Mouse (Mus musculus) liver, postnatal 0 days (tissue): ENCODE measurements around the gene Tfb2m. TPM values are rescaled to one million over a fixed set of nuclear protein-coding genes. Genes with fewer than 3 reads are reported as not detected.

Experiments used
- ATAC-seq: fragments of 200-750 bp; cut with Nextera tagmentation; 2 replicates; pipeline ENCODE4 v1.8.0; 2017; ENCODE audit warnings: mild to moderate bottlenecking, moderate library complexity
- DNase-seq: peaks from one replicate; pipeline ENCODE4 v3.0.0-alpha.2; 2016
- H3K27ac ChIP-seq: fragments of 300-500 bp; sonication (generic); 2 replicates; pipeline ENCODE4 v1.5.1; 2014; ENCODE audit warnings: antibody characterized with exemption, moderate library complexity, mild to moderate bottlenecking, low read depth
- H3K27me3 ChIP-seq: fragments of 300-500 bp; sonication (generic); 2 replicates; pipeline ENCODE4 v1.6.1; 2014; ENCODE audit warnings: low read length, control low read depth, mixed read lengths; ENCODE audit not compliant: insufficient read depth
- H3K36me3 ChIP-seq: fragments of 300-500 bp; sonication (generic); replicated peaks from 2 replicates; pipeline ENCODE4 v1.6.1; 2014; ENCODE audit warnings: mild to moderate bottlenecking, control low read depth, low read length, moderate library complexity, mixed read lengths; ENCODE audit not compliant: insufficient read depth
- H3K4me1 ChIP-seq: fragments of 300-500 bp; sonication (generic); 2 replicates; pipeline ENCODE4 v1.6.1; 2014; ENCODE audit warnings: antibody characterized with exemption, mild to moderate bottlenecking, control low read depth; ENCODE audit not compliant: insufficient read depth
- H3K4me2 ChIP-seq: fragments of 300-500 bp; sonication (generic); 2 replicates; pipeline ENCODE4 v1.6.1; 2014; ENCODE audit warnings: low read depth, mild to moderate bottlenecking, low read length, moderate library complexity, mixed read lengths
- H3K4me3 ChIP-seq: fragments of 300-500 bp; sonication (generic); 2 replicates; pipeline ENCODE4 v1.5.1; 2014; ENCODE audit warnings: low read depth, low read length
- H3K9ac ChIP-seq: fragments of 300-500 bp; sonication (generic); replicated peaks from 2 replicates; pipeline ENCODE4 v1.6.1; 2014; ENCODE audit warnings: mild to moderate bottlenecking, moderate library complexity
- H3K9me3 ChIP-seq: fragments of 300-500 bp; sonication (generic); 2 replicates; pipeline ENCODE4 v1.6.1; 2016; ENCODE audit warnings: mild to moderate bottlenecking, control low read depth, low read length, mixed read lengths
- CTCF ChIP-seq: sonication (generic); IDR thresholded peaks from 2 replicates; pipeline ENCODE4 v1.5.1; 2016; ENCODE audit warnings: antibody characterized with exemption, low read depth
- EP300 ChIP-seq: IDR thresholded peaks from 2 replicates; pipeline ENCODE4 v1.6.1; 2016; ENCODE audit warnings: antibody characterized with exemption, low read depth, mild to moderate bottlenecking
- WGBS: fragments of 180-500 bp; shearing (Covaris S2); extraction: QIAGEN DNeasy Blood & Tissue Kit; methylation state at CpG from one replicate; pipeline ENCODE4 v1.1.7; 2014; ENCODE audit not compliant: insufficient replicate concordance; 5-methylcytosine and 5-hydroxymethylcytosine counted together
- polyA plus RNA-seq: library from polyadenylated mRNA; unstranded; fragments of >200 nt; fragmentation: Nextera tagmentation; extraction: Ambion mirVana; gene quantifications from 2 replicates; pipeline ENCODE4 v1.2.1, GENCODE M21; 2015

The Tfb2m gene
- polyA plus RNA-seq, 1 experiment from 2014 or later = 16.3 TPM

- no peak for ATAC-seq
- Histone ChIP-seq H3K27me3 (no peaks in the 10 kb centered on the region), H3K36me3 (no peaks in the 10 kb centered on the region), H3K4me1 (peaks cover 9% of the 10 kb centered on the region; the same call in 1 of the 2 replicates), H3K4me3 (no peak overlapping the region), H3K27ac (no peak overlapping the region), H3K4me2 (no peak overlapping the region), H3K9ac (no peak overlapping the region), H3K9me3 (no peaks in the 10 kb centered on the region)
- TF ChIP-seq EP300 (no peak), CTCF (no peak)
- DNase-seq = no peak
- WGBS = 88% methylated on average over 4 of the region's 4 CpGs
Observed at GRCm38 (mm10) chr1:179563211-179563610, 17.1 kb upstream of the Tfb2m start.

GRCm38 (mm10) chr1:179560845-179561430 lies 14.9 kb upstream of the Tfb2m start:
- Histone ChIP-seq H3K27me3 (no peaks in the 10 kb centered on the region), H3K4me2 (no peak overlapping the region), H3K4me3 (no peak overlapping the region), H3K9me3 (no peaks in the 10 kb centered on the region), H3K36me3 (no peaks in the 10 kb centered on the region), H3K4me1 (peaks cover 9% of the 10 kb centered on the region; the same call in 1 of the 2 replicates), H3K9ac (no peak overlapping the region), H3K27ac (peak overlapping the region; percentile 81)
- TF ChIP-seq EP300 (peak; percentile 66), CTCF (no peak)
- DNase-seq (no peak), ATAC-seq (peak; percentile 92)
- 68% methylated on average over 6 of the region's 6 CpGs for WGBS

GRCm38 (mm10) chr1:179559446-179560194 lies 13.6 kb upstream of the Tfb2m start:
- peak overlapping the region; percentile 81 for H3K27ac ChIP-seq
- DNase-seq = no peak

DNA sequence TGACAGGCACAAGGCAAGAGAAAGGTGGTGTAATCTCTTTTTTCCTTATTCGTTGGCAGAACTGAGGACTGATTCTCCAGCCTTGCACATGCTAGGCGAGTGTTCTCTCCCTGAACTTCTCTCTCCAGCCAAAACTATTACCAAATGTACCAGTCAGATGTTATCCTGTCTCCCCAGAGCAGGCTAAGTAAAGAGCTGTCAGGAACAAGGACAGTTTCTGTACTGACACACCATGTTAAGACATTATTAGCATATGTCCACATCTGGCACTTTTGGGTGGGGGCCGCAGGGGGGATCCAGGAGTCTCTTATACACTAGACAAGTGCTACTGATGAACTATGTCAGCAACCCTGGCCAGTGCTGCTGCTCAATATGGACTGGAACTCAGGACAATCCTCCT lies 10.9 kb upstream of the Tfb2m start:
- TF ChIP-seq EP300 (no peak), CTCF (no peak)
- H3K36me3 ChIP-seq = no peaks in the 10 kb centered on the region
- H3K9me3 ChIP-seq = no peaks in the 10 kb centered on the region
- no peak overlapping the region for H3K27ac ChIP-seq
- ATAC-seq = no peak
- DNase-seq = no peak
- no peaks in the 10 kb centered on the region for H3K27me3 ChIP-seq
- peaks cover 27% of the 10 kb centered on the region for H3K4me1 ChIP-seq
- no peak overlapping the region for H3K9ac ChIP-seq
- no peak overlapping the region for H3K4me3 ChIP-seq
- no peak overlapping the region for H3K4me2 ChIP-seq
- WGBS = 73% methylated on average over 3 of the region's 3 CpGs

More at GRCm38 (mm10) chr1:179559446-179560194, 13.6 kb upstream of the Tfb2m start:
- WGBS = 54% methylated on average over 11 of the region's 11 CpGs
- Histone ChIP-seq H3K4me2 (no peak overlapping the region), H3K36me3 (no peaks in the 10 kb centered on the region), H3K4me3 (no peak overlapping the region), H3K4me1 (peaks cover 9% of the 10 kb centered on the region; the same call in 1 of the 2 replicates), H3K9ac (no peak overlapping the region), H3K27me3 (no peaks in the 10 kb centered on the region), H3K9me3 (no peaks in the 10 kb centered on the region)
- TF ChIP-seq CTCF (no peak), EP300 (no peak)
- no peak for ATAC-seq

GRCm38 (mm10) chr1:179553949-179554347 lies 7.9 kb upstream of the Tfb2m start:
- no peaks in the 10 kb centered on the region for H3K9me3 ChIP-seq
- H3K9ac ChIP-seq = 0 out of 2 replicates have a peak overlapping the region, but pooled peaks have one; percentile 9
- TF ChIP-seq EP300 (no peak), CTCF (no peak)
- no peak for DNase-seq
- peaks cover 2% of the 10 kb centered on the region; the same call in 1 of the 2 replicates for H3K36me3 ChIP-seq
- peaks cover 41% of the 10 kb centered on the region for H3K4me1 ChIP-seq
- ATAC-seq = peak; percentile 32; the same call in 1 of the 2 replicates
- H3K4me3 ChIP-seq = no peak overlapping the region
- H3K4me2 ChIP-seq = no peak overlapping the region
- no peaks in the 10 kb centered on the region for H3K27me3 ChIP-seq
- 63% methylated on average over 4 of the region's 4 CpGs for WGBS
- H3K27ac ChIP-seq = peak overlapping the region; percentile 73; the same call in 1 of the 2 replicates

DNA sequence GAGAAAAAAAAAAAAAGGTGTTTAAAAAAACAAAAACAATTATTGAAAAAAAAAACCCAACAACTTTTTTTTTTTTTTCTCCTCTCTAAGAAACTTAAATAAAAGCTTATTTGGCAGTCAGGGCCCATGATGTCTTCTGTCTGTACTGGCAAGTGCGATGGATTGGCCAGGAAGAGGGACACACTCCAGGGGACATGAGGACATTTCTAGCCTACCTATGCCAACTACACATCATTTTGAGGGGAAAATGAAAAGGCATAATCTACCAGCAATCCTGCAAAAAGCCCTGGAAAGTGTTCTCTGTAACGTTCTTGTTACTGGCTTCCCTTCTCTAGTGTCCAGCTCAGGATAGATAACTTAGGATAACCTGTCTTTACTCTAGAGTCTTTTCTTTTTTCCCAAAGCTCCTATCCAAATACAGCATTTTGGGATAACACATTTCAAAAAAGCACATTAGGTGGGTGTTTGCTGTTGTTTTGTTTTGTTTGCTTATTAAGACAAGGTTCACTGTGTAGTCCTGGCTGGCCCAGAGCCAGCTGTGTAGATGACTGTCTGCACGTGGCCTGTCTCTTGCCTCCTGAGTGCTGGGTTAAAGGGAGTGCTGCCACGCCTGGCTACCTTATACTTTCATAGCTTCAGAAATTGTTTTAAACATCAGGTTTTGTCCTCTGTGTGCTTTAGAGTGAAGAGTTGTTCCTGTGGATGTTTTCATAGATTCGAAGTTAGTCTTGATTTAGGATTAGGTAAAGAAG lies 7.3 kb upstream of the Tfb2m start:
- Histone ChIP-seq H3K9me3 (no peaks in the 10 kb centered on the region), H3K9ac (0 out of 2 replicates have a peak overlapping the region, but pooled peaks have one; percentile 9), H3K36me3 (peaks cover 2% of the 10 kb centered on the region; the same call in 1 of the 2 replicates), H3K4me2 (no peak overlapping the region), H3K4me1 (peaks cover 43% of the 10 kb centered on the region), H3K27ac (peak overlapping the region; percentile 73; the same call in 1 of the 2 replicates), H3K27me3 (no peaks in the 10 kb centered on the region), H3K4me3 (no peak overlapping the region)
- DNase-seq (peak; percentile 64), ATAC-seq (peak; percentile 69)
- TF ChIP-seq EP300 (no peak), CTCF (no peak)
- 56% methylated on average over 5 of the region's 5 CpGs for WGBS
